Mouse (Mus musculus) hindbrain, embryonic 14.5 days (tissue): ENCODE measurements around the gene Nr1i3. TPM values are rescaled to one million over a fixed set of nuclear protein-coding genes. Genes with fewer than 3 reads are reported as not detected.

ENCODE experiments used
- ATAC-seq: fragments of 200-750 bp; cut with Nextera tagmentation; 2 replicates; pipeline ENCODE4 v1.8.0; 2017; ENCODE audit warnings: moderate number of reproducible peaks, mild to moderate bottlenecking, moderate TSS enrichment, moderate library complexity; ENCODE audit not compliant: low FRiP score
- DNase-seq: peaks from one replicate; pipeline ENCODE4 v3.0.0-alpha.2; 2015; ENCODE audit warnings: low spot score
- H3K27ac ChIP-seq: fragments of 300-500 bp; sonication (generic); 2 replicates; pipeline ENCODE4 v1.5.1; 2014; ENCODE audit warnings: mild to moderate bottlenecking, moderate library complexity
- H3K27me3 ChIP-seq: fragments of 300-500 bp; sonication (generic); 2 replicates; pipeline ENCODE4 v1.6.1; 2014; ENCODE audit warnings: mild to moderate bottlenecking, low read length, mixed read lengths; ENCODE audit not compliant: control insufficient read depth, insufficient read depth
- H3K36me3 ChIP-seq: fragments of 300-500 bp; sonication (generic); replicated peaks from 2 replicates; pipeline ENCODE4 v1.6.1; 2014; ENCODE audit not compliant: control insufficient read depth, insufficient read depth
- H3K4me1 ChIP-seq: fragments of 300-500 bp; sonication (generic); replicated peaks from 2 replicates; pipeline ENCODE4 v1.6.1; 2014; ENCODE audit warnings: antibody characterized with exemption, low read length, mixed read lengths; ENCODE audit not compliant: control insufficient read depth, insufficient read depth
- H3K4me2 ChIP-seq: fragments of 300-500 bp; sonication (generic); replicated peaks from 2 replicates; pipeline ENCODE4 v1.6.1; 2014; ENCODE audit warnings: mild to moderate bottlenecking, moderate library complexity
- H3K4me3 ChIP-seq: fragments of 300-500 bp; sonication (generic); replicated peaks from 2 replicates; pipeline ENCODE4 v1.5.1; 2014; ENCODE audit warnings: mild to moderate bottlenecking, low read length
- H3K9ac ChIP-seq: fragments of 300-500 bp; sonication (generic); 2 replicates; pipeline ENCODE4 v1.6.1; 2014
- H3K9me3 ChIP-seq: fragments of 300-500 bp; sonication (generic); 2 replicates; pipeline ENCODE4 v1.6.1; 2016; ENCODE audit warnings: low read length; ENCODE audit not compliant: control insufficient read depth
- WGBS: fragments of 180-500 bp; shearing (Covaris S2); extraction: QIAGEN DNeasy Blood & Tissue Kit; methylation state at CpG from one replicate; pipeline ENCODE4 v1.1.7; 2014; 5-methylcytosine and 5-hydroxymethylcytosine counted together
- polyA plus RNA-seq: library from polyadenylated mRNA; unstranded; fragments of >200 nt; fragmentation: Nextera tagmentation; extraction: Ambion mirVana; gene quantifications from 2 replicates; pipeline ENCODE4 v1.2.1, GENCODE M21; 2014

Gene Nr1i3
- polyA plus RNA-seq, 1 experiment from 2014 or later = 0.21 TPM

DNA sequence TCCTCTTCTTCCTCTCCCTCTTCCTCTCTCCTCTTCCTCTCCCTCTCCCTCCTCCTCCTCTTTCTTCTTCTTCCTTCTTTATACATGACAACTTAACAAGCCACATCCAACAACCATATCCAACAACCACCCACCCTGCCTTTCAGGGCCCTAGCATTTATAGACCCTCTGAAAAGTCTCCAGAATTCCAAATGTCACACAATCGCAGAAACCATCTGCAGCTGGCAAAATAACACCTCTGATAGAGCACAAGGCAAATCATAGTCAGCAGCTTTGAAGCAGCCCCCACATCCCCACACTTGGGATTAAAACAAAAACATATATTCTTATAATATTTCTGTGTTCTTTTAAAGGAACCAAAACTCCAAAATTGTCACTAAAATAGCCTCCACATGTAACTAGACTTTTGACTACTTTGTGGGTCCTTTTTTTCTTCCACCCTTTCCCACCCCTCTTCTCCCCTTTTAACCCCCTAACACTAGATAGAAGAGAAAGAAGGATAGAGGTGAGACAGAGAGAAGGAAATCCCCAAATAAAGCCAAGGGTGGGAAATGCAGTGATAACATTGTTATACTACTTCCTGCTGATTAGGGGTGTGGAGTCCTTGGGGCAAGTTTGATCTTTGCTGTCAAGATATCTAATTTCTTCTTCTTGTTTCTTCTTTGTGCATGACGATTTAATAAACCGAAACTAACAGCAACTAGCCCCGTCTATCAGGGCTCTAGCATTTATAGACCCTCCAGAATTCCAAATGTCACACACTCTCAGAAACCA, 52.4 kb downstream of the Nr1i3 start:
- Histone ChIP-seq H3K9ac (no peak overlapping the region), H3K27ac (no peak overlapping the region), H3K4me3 (no peak overlapping the region), H3K27me3 (no peaks in the 10 kb centered on the region), H3K4me2 (no peak overlapping the region), H3K9me3 (no peaks in the 10 kb centered on the region), H3K36me3 (no peaks in the 10 kb centered on the region), H3K4me1 (peaks cover 17% of the 10 kb centered on the region)
- no peak for ATAC-seq
- DNase-seq = no peak
- 79% methylated on average over 4 of the region's 4 CpGs for WGBS

- H3K9me3 ChIP-seq = no peaks in the 10 kb centered on the region
- peaks cover 19% of the 10 kb centered on the region for H3K4me1 ChIP-seq
- 56% methylated on average over 1 of the region's 1 CpGs for WGBS
Measured at GRCm38 (mm10) chr1:171268341-171268740, 54.6 kb downstream of the Nr1i3 start.

DNA sequence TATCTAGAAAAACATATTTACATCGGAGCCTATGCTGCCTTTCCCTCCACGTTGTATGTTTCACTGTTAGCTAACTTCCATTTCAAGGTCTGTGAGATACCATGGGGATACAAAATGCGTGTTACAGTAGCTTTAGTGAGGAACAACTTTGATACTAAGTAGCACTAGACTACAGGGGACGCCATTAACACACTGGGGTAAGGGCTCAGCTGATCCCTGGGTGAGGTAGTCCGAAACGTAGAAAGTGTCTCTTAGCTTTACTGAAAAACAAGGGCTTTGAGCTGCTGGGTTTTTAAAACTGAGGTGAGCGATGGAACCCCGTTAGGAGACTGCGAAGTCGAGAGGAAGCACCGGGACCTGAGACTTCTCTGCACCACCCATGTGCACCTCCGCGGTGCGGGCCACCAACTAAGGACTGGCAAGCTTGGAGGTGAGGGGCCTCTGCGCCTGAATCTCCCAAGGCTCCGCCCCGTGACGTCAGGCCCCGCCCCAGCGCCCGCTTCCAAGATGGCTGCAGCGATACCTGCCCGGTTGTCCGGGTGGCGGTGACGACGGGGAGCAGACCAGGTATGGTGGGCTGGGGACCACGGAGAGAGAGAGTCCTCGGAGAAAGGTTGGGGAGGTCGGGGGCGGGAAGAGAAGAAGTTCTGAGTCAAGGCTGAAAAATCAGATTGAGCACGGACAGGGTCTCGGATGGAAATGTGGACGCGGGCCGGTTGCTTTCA, 56.2 kb downstream of the Nr1i3 start, which contains the start of gene B4galt3:
Gene B4galt3 (plus strand): TSS at position 481 of the 725 bp plus-strand sequence.
- peak within 1 kb of the TSS; percentile 74 for H3K4me3 ChIP-seq
- H3K9me3 ChIP-seq = no peaks in the 10 kb centered on the region
- no peaks in the 10 kb centered on the region for H3K27me3 ChIP-seq
- H3K4me1 ChIP-seq = peaks cover 19% of the 10 kb centered on the region
- DNase-seq (peak; percentile 92), ATAC-seq (peak; percentile 95)
- peak within 1 kb of the TSS; percentile 55 for H3K27ac ChIP-seq
- WGBS = 4% methylated on average over 35 of the region's 36 CpGs
- peak within 1 kb of the TSS; percentile 82 for H3K9ac ChIP-seq
- peak within 1 kb of the TSS; percentile 81 for H3K4me2 ChIP-seq
- H3K36me3 ChIP-seq = peaks cover 34% of the 10 kb centered on the region

More at GRCm38 (mm10) chr1:171268341-171268740, 54.6 kb downstream of the Nr1i3 start:
- Histone ChIP-seq H3K27me3 (no peaks in the 10 kb centered on the region), H3K4me3 (no peak overlapping the region), H3K36me3 (peaks cover 17% of the 10 kb centered on the region), H3K9ac (no peak overlapping the region), H3K4me2 (no peak overlapping the region), H3K27ac (no peak overlapping the region)
- ATAC-seq = no peak
- no peak for DNase-seq

Other genes starting within 250 kb of the Nr1i3 start
- 1.2 and 1.8 TPM in 2 replicates for gene Fcgr2b, start 237.4 kb upstream of the Nr1i3 start, polyA plus RNA-seq
- 0.33 and 0.56 TPM in 2 replicates for gene Fcgr4, start 195.1 kb upstream of the Nr1i3 start, polyA plus RNA-seq
- gene Fcgr3, start 149.0 kb upstream of the Nr1i3 start, polyA plus RNA-seq = 9.6 and 11.6 TPM in 2 replicates
- gene Cfap126, start 100.1 kb upstream of the Nr1i3 start, polyA plus RNA-seq = 11.7 and 20.3 TPM in 2 replicates
- gene Sdhc, start 63.4 kb upstream of the Nr1i3 start, polyA plus RNA-seq = 311 and 314 TPM in 2 replicates
- gene Mpz, start 63.3 kb upstream of the Nr1i3 start, polyA plus RNA-seq = 3.5 and 4.8 TPM in 2 replicates
- gene Pcp4l1, start 17.7 kb upstream of the Nr1i3 start, polyA plus RNA-seq = 37.2 and 55.1 TPM in 2 replicates
- gene Tomm40l, start 8.5 kb downstream of the Nr1i3 start, polyA plus RNA-seq = 41.2 and 47.0 TPM in 2 replicates
- gene Apoa2, start 11.1 kb downstream of the Nr1i3 start, polyA plus RNA-seq = 5.6 and 7.0 TPM in 2 replicates
- 25.2 and 30.1 TPM in 2 replicates for gene Fcer1g, start 20.4 kb downstream of the Nr1i3 start, polyA plus RNA-seq
- gene Adamts4, start 36.5 kb downstream of the Nr1i3 start, polyA plus RNA-seq = 3.0 and 3.7 TPM in 2 replicates
- 218 and 247 TPM in 2 replicates for gene Ndufs2, start 37.4 kb downstream of the Nr1i3 start, polyA plus RNA-seq
- 86.5 and 88.6 TPM in 2 replicates for gene B4galt3, start 56.4 kb downstream of the Nr1i3 start, polyA plus RNA-seq
- 43.5 and 44.6 TPM in 2 replicates for gene Ppox, start 67.2 kb downstream of the Nr1i3 start, polyA plus RNA-seq
- gene Usp21, start 74.0 kb downstream of the Nr1i3 start, polyA plus RNA-seq = 80.1 and 85.8 TPM in 2 replicates
- gene Ufc1, start 81.1 kb downstream of the Nr1i3 start, polyA plus RNA-seq = 116 and 131 TPM in 2 replicates
- gene Dedd, start 115.2 kb downstream of the Nr1i3 start, polyA plus RNA-seq = 45.9 and 49.9 TPM in 2 replicates
- 36.6 and 37.8 TPM in 2 replicates for gene Nit1, start 131.7 kb downstream of the Nr1i3 start, polyA plus RNA-seq
- gene Pfdn2, start 131.7 kb downstream of the Nr1i3 start, polyA plus RNA-seq = 60.3 and 66.1 TPM in 2 replicates
- 2.6 and 3.9 TPM in 2 replicates for gene Klhdc9, start 146.8 kb downstream of the Nr1i3 start, polyA plus RNA-seq
- 2.3 TPM in 2 replicates for gene Nectin4, start 156.1 kb downstream of the Nr1i3 start, polyA plus RNA-seq
- 0.31 and 0.71 TPM in 2 replicates for gene Arhgap30, start 175.0 kb downstream of the Nr1i3 start, polyA plus RNA-seq
- 166 and 175 TPM in 2 replicates for gene Usf1, start 197.3 kb downstream of the Nr1i3 start, polyA plus RNA-seq
- 2.4 and 3.1 TPM in 2 replicates for gene Tstd1, start 204.9 kb downstream of the Nr1i3 start, polyA plus RNA-seq
- gene F11r, start 223.6 kb downstream of the Nr1i3 start, polyA plus RNA-seq = 12.8 and 14.0 TPM in 2 replicates